Mouse (Mus musculus): Measurements from ENCODE around the gene Rasgef1b.

DNA sequence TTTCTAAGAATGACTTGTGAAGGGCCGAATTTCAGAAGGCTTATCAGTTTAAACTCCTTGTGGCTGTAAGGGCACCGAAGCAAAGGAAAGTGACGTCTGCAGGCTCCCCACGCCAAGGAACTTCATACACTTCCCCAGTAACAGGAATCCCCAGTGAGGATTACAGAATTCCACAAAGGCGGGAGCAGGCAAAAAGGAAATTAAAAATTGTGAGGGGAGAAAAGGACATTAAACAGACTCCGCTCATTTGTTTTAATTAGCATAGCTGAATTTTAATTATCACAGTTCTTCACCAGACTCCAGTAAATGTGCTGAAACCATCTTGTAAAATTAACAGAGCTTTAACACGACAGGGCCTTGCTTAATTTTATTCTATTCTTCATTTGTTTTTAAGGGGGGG lies 17.2 kb upstream of the Rasgef1b start:
- TF ChIP-seq CTCF (IDR thresholded peaks at IDR 0.05; ENCODE audit: low read depth, low read length) (no peak), POLR2A (IDR thresholded peaks at IDR 0.05; ENCODE audit: extremely low read depth, insufficient read depth, low read length) (no peak)

All from liver, adult 2 months (tissue).